Mouse (Mus musculus) embryo, embryonic 9.5 days (tissue): ENCODE measurements around the gene Sec63.

ENCODE experiments used
- DNase-seq: peaks from one replicate; pipeline ENCODE4 v3.0.0-alpha.2; 2017; ENCODE audit errors: extremely low spot score

Gene Sec63

GRCm38 (mm10) chr10:42830007-42830406 is 68.7 kb downstream of the Sec63 start:
- no peak for DNase-seq

- DNase-seq: no peak
Measured at GRCm38 (mm10) chr10:42830409-42830808, 69.1 kb downstream of the Sec63 start.

- DNase-seq: no peak
Measured at GRCm38 (mm10) chr10:42832677-42833076, 71.4 kb downstream of the Sec63 start.

DNA sequence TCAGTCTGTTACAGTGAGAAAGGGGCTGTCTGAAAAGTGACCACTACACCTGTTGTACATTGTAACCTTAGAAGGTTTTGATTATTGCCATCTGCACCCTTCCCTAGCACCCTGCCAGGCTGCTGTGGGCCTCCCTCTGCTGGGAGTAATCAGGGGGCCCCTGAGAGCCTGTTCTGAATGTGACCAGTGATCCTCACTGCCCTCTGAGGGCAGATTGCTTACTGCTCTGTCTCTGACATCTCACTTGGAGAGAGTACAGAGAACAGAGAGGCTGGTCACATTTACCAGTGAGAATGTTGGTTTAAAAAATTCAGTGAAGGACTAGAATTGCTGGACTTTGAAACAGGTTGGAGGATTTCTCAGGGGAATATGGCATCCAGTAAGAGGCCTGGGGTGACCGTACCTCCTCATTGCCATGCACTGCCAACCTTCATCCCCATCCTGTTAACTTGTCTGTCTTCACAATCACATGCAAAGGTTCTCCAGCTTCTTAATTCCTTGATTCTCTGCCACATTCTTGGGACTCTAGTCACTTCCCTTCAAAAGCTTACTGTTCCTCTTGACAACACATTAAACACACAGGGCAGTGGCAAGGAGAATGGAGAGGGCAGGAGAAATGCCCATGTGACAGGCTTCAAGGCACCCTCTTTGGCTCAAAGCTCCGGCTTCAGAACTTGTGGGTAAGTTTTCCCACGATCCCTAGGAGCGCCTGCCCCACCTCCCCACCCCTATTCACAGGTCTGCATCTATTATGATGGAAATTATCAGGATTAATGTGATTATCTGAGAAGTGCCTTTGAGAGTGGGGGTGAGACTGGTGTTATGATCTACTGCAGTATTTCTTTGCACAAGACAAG is 72.8 kb downstream of the Sec63 start:
- DNase-seq: no peak

GRCm38 (mm10) chr10:42838106-42838505 is 76.8 kb downstream of the Sec63 start:
- no peak for DNase-seq

GRCm38 (mm10) chr10:42838736-42839135 is 77.4 kb downstream of the Sec63 start:
- DNase-seq: no peak

GRCm38 (mm10) chr10:42840036-42840435 is 78.7 kb downstream of the Sec63 start:
- DNase-seq: no peak

GRCm38 (mm10) chr10:42841531-42842195 is 80.4 kb downstream of the Sec63 start:
- DNase-seq: no peak

- DNase-seq: peak; percentile 80
Measured at GRCm38 (mm10) chr10:42842358-42842757, 81.1 kb downstream of the Sec63 start.

GRCm38 (mm10) chr10:42843416-42843815 is 82.1 kb downstream of the Sec63 start:
- no peak for DNase-seq

- no peak for DNase-seq
Measured at GRCm38 (mm10) chr10:42845480-42845879, 84.2 kb downstream of the Sec63 start.

- no peak for DNase-seq
Measured at GRCm38 (mm10) chr10:42848179-42849080, 87.1 kb downstream of the Sec63 start.

DNA sequence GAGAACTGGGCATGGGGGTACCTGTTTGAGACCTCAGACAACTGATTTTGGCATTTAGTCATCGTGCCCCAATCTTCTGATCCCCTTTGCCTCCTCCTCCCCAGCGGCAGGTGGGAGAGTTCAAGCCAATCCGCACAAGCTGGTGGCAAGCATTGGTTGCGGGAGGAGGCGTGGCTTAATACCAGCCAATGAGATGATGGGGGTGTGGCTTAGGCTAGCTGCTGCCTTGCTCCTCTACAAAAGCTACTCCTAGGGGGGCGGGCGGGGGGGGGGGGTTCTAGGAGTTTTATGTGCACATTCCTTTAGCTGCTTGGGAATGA is 87.7 kb downstream of the Sec63 start:
- DNase-seq: no peak

- DNase-seq: no peak
Measured at GRCm38 (mm10) chr10:42854838-42855237, 93.5 kb downstream of the Sec63 start.

DNA sequence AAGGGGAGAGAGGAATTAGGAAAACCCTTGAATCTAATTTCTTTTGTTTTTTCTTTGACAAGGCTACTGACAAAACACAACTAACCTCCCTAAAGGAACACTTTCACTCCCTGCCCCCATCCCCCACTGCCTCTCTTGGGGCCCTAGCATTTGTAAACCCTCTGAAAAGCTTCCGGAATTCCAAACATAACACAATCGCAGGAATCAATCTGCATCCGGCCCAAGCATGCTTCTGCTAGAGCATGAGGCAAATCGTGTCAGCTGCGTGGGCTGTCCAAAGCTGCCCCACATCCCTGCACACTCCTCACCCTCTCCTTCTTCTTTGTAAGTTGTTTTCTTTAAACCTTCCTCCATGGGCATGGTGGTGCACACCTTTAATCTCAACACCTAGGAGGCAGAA is 94.0 kb downstream of the Sec63 start:
- no peak for DNase-seq

DNA sequence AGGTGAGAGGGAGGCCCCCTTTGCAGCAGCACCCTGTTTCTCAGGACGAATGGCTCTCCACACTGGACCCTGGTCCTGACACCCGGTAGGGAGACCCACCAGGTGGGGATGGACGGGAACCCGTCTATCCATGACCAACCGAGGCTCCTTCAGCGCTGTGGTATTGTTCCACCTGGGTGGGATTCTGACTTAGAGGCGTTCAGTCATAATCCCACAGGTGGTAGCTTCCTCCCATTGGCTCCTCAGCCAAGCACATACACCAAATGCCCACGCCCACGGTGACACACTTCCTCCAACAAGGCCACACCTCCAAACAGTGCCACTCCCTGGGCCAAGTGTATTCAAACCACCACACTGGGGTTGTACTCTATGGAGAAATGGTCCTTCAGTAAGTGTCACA is 95.3 kb downstream of the Sec63 start:
- DNase-seq: no peak

DNA sequence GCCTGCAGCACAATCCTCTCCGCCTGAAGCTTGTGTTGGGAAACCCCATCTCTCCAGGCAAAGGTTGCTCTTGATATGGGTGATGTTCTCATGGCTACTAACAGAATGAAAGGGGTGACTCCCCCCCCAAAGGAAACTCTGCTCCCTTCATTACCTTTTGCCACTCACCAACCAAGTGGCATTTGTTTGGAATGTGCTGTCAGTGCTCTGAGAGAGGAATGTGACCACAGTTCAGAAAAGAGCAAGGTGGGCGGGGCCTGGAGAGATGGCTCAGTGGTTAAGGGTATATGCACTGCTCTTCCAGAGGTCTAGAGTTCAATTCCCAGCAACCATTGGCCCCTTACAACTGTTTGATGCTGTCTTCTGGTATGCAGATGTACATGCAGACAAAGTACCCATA is 95.7 kb downstream of the Sec63 start:
- DNase-seq: no peak

DNA sequence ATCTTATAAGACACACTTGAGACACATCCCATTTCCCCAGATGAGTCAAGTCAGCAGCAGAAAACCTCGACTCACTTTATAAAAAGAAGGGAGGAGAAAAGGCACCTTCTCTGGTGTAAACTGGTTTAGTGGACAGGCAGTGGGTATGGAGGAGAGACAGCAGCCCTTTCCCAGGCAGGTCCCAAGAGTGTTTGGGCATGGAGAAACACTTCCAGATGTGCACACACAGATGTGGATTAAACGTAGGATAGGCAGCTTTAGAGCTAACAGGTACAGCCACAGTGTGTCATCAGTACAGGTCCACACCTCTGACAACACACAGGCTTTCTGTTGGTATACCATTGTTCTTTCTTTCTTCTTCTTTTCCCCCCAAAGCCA is 98.5 kb downstream of the Sec63 start:
- DNase-seq: no peak

GRCm38 (mm10) chr10:42860159-42860911 is 99.0 kb downstream of the Sec63 start, which contains the start of gene Scml4:
Gene Scml4 (plus strand): TSS chr10:42860370.
- DNase-seq: no peak

DNA sequence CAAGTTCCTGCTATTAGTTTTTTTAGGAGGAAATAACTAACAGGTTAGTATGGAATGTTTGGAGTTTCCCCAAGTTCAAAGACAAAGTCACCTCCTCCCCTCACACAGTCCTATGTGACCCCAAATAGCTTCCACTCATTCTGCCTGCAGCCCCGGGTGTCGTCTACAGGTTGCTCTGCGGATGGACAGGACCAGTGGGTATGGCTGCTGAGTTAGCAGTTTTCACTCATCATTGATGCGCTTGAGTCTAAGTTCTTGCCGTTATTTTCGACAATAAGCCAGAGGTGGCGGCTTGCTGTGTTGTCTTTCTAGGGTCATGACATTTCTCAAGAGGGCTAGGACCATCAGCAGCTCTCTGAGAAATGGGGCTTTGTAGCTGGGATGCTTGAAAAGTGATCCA is 100.2 kb downstream of the Sec63 start:
- no peak for DNase-seq

GRCm38 (mm10) chr10:42862102-42862740 is 100.9 kb downstream of the Sec63 start:
- no peak for DNase-seq
